Mouse (Mus musculus): ENCODE measurements around the gene Mfap4. TPM values are rescaled to one million over a fixed set of nuclear protein-coding genes. Genes with fewer than 3 reads are reported as not detected.

Mfap4 gene
- polyA plus RNA-seq, 1 experiment from 2014 or later: 1,148 TPM

GRCm38 (mm10) chr11:61495528-61495927 is 10.3 kb downstream of the Mfap4 start:
- Histone ChIP-seq H3K27me3 (no peaks in the 10 kb centered on the region), H3K27ac (peak overlapping the region; percentile 84; the same call in 1 of the 2 replicates), H3K4me3 (no peak overlapping the region), H3K9ac (no peak overlapping the region), H3K4me1 (peaks cover 26% of the 10 kb centered on the region), H3K4me2 (peak overlapping the region; percentile 76; the same call in 1 of the 2 replicates), H3K9me3 (no peaks in the 10 kb centered on the region), H3K36me3 (peaks cover 21% of the 10 kb centered on the region)
- WGBS: 71% methylated on average over 2 of the region's 2 CpGs
- no peak for ATAC-seq (ENCODE audit: borderline replicate concordance, extremely low read depth, low FRiP score, low TSS enrichment)

- Histone ChIP-seq H3K9ac (no peak overlapping the region), H3K27me3 (no peaks in the 10 kb centered on the region), H3K36me3 (0 out of 2 replicates have a peak, but pooled peaks cover 4% of the 10 kb centered on the region), H3K9me3 (no peaks in the 10 kb centered on the region), H3K27ac (no peak overlapping the region), H3K4me2 (no peak overlapping the region), H3K4me1 (peaks cover 23% of the 10 kb centered on the region), H3K4me3 (no peak overlapping the region)
- ATAC-seq (ENCODE audit: borderline replicate concordance, extremely low read depth, low FRiP score, low TSS enrichment): no peak
- 57% methylated on average over 1 of the region's 1 CpGs for WGBS
Measured at GRCm38 (mm10) chr11:61497490-61497889, 12.3 kb downstream of the Mfap4 start.

- no peak for ATAC-seq (ENCODE audit: borderline replicate concordance, extremely low read depth, low FRiP score, low TSS enrichment)
- H3K4me3 ChIP-seq: no peak overlapping the region
- no peak overlapping the region for H3K4me2 ChIP-seq
- no peaks in the 10 kb centered on the region for H3K36me3 ChIP-seq
- 48% methylated on average over 6 of the region's 6 CpGs for whole genome bisulfite sequencing
- no peak overlapping the region for H3K9ac ChIP-seq
- no peaks in the 10 kb centered on the region for H3K27me3 ChIP-seq
- H3K4me1 ChIP-seq: peaks cover 15% of the 10 kb centered on the region
- H3K9me3 ChIP-seq: no peaks in the 10 kb centered on the region
- 0 out of 2 replicates have a peak overlapping the region, but pooled peaks have one; percentile 24 for H3K27ac ChIP-seq
Measured at GRCm38 (mm10) chr11:61498736-61499504, 13.7 kb downstream of the Mfap4 start.

GRCm38 (mm10) chr11:61503933-61504332 is 18.7 kb downstream of the Mfap4 start:
- peaks cover 16% of the 10 kb centered on the region for H3K4me1 ChIP-seq
- no peak overlapping the region for H3K4me3 ChIP-seq
- H3K4me2 ChIP-seq: no peak overlapping the region
- no peaks in the 10 kb centered on the region for H3K9me3 ChIP-seq
- WGBS: 58% methylated on average over 8 of the region's 8 CpGs
- H3K27ac ChIP-seq: no peak overlapping the region
- no peak for ATAC-seq (ENCODE audit: borderline replicate concordance, extremely low read depth, low FRiP score, low TSS enrichment)
- no peaks in the 10 kb centered on the region for H3K27me3 ChIP-seq
- no peak overlapping the region for H3K9ac ChIP-seq
- H3K36me3 ChIP-seq: no peaks in the 10 kb centered on the region

- H3K9ac ChIP-seq: peak within 1 kb of the TSS; percentile 63
- H3K4me3 ChIP-seq: peak within 1 kb of the TSS; percentile 68
- H3K27ac ChIP-seq: peak within 1 kb of the TSS; percentile 77
- under 1% methylated on average over 39 of the region's 39 CpGs for WGBS
- no peaks in the 10 kb centered on the region for H3K27me3 ChIP-seq
- ATAC-seq (ENCODE audit: borderline replicate concordance, extremely low read depth, low FRiP score, low TSS enrichment): peak; percentile 91
- no peaks in the 10 kb centered on the region for H3K36me3 ChIP-seq
- H3K4me1 ChIP-seq: peaks cover 13% of the 10 kb centered on the region
- H3K9me3 ChIP-seq: no peaks in the 10 kb centered on the region
- peak within 1 kb of the TSS; percentile 85 for H3K4me2 ChIP-seq
Measured at GRCm38 (mm10) chr11:61504713-61505257, 19.6 kb downstream of the Mfap4 start, which contains the start of gene B9d1. B9d1 (plus strand) TSS chr11:61505144.

- Histone ChIP-seq H3K27ac (no peak overlapping the region), H3K4me1 (no peaks in the 10 kb centered on the region), H3K27me3 (no peaks in the 10 kb centered on the region), H3K36me3 (peaks cover 31% of the 10 kb centered on the region), H3K9ac (no peak overlapping the region), H3K4me2 (no peak overlapping the region), H3K4me3 (no peak overlapping the region), H3K9me3 (no peaks in the 10 kb centered on the region)
- 44% methylated on average over 3 of the region's 3 CpGs for WGBS
- ATAC-seq (ENCODE audit: borderline replicate concordance, extremely low read depth, low FRiP score, low TSS enrichment): no peak
Measured at GRCm38 (mm10) chr11:61514953-61515352, 29.7 kb downstream of the Mfap4 start.

GRCm38 (mm10) chr11:61517971-61518370 is 32.7 kb downstream of the Mfap4 start:
- peaks cover 52% of the 10 kb centered on the region for H3K36me3 ChIP-seq
- no peaks in the 10 kb centered on the region for H3K9me3 ChIP-seq
- no peak overlapping the region for H3K9ac ChIP-seq
- H3K4me2 ChIP-seq: no peak overlapping the region
- H3K27ac ChIP-seq: no peak overlapping the region
- no peak overlapping the region for H3K4me3 ChIP-seq
- ATAC-seq (ENCODE audit: borderline replicate concordance, extremely low read depth, low FRiP score, low TSS enrichment): no peak
- 94% methylated on average over 1 of the region's 1 CpGs for WGBS
- no peaks in the 10 kb centered on the region for H3K27me3 ChIP-seq
- no peaks in the 10 kb centered on the region for H3K4me1 ChIP-seq

GRCm38 (mm10) chr11:61518871-61519270 is 33.6 kb downstream of the Mfap4 start:
- Histone ChIP-seq H3K4me2 (no peak overlapping the region), H3K4me3 (no peak overlapping the region), H3K36me3 (peaks cover 53% of the 10 kb centered on the region), H3K4me1 (no peaks in the 10 kb centered on the region), H3K27ac (no peak overlapping the region), H3K9ac (no peak overlapping the region), H3K9me3 (no peaks in the 10 kb centered on the region), H3K27me3 (no peaks in the 10 kb centered on the region)
- ATAC-seq (ENCODE audit: borderline replicate concordance, extremely low read depth, low FRiP score, low TSS enrichment): no peak
- WGBS: 83% methylated on average over 3 of the region's 3 CpGs

- Histone ChIP-seq H3K4me3 (no peak overlapping the region), H3K27ac (no peak overlapping the region), H3K4me2 (no peak overlapping the region), H3K9ac (no peak overlapping the region), H3K27me3 (no peaks in the 10 kb centered on the region), H3K9me3 (no peaks in the 10 kb centered on the region), H3K4me1 (no peaks in the 10 kb centered on the region), H3K36me3 (peaks cover 53% of the 10 kb centered on the region)
- WGBS: 92% methylated on average over 3 of the region's 3 CpGs
- ATAC-seq (ENCODE audit: borderline replicate concordance, extremely low read depth, low FRiP score, low TSS enrichment): no peak
Measured at GRCm38 (mm10) chr11:61519484-61520107, 34.4 kb downstream of the Mfap4 start.

- Histone ChIP-seq H3K9ac (no peak overlapping the region), H3K4me2 (no peak overlapping the region), H3K27me3 (no peaks in the 10 kb centered on the region), H3K36me3 (peaks cover 6% of the 10 kb centered on the region; the same call in 1 of the 2 replicates), H3K27ac (no peak overlapping the region), H3K9me3 (no peaks in the 10 kb centered on the region), H3K4me3 (no peak overlapping the region), H3K4me1 (no peaks in the 10 kb centered on the region)
- no peak for ATAC-seq (ENCODE audit: borderline replicate concordance, extremely low read depth, low FRiP score, low TSS enrichment)
- 94% methylated on average over 1 of the region's 1 CpGs for WGBS
Measured at GRCm38 (mm10) chr11:61526872-61527271, 41.6 kb downstream of the Mfap4 start.

GRCm38 (mm10) chr11:61529268-61529713 is 44.1 kb downstream of the Mfap4 start:
- peak overlapping the region; percentile 42; the same call in 1 of the 2 replicates for H3K27ac ChIP-seq
- H3K4me2 ChIP-seq: no peak overlapping the region
- no peaks in the 10 kb centered on the region for H3K36me3 ChIP-seq
- no peak overlapping the region for H3K9ac ChIP-seq
- H3K4me1 ChIP-seq: no peaks in the 10 kb centered on the region
- no peaks in the 10 kb centered on the region for H3K9me3 ChIP-seq
- no peaks in the 10 kb centered on the region for H3K27me3 ChIP-seq
- no peak for ATAC-seq (ENCODE audit: borderline replicate concordance, extremely low read depth, low FRiP score, low TSS enrichment)
- no peak overlapping the region for H3K4me3 ChIP-seq
- WGBS: 60% methylated on average over 4 of the region's 4 CpGs

GRCm38 (mm10) chr11:61532820-61533219 is 47.6 kb downstream of the Mfap4 start:
- WGBS: 82% methylated on average over 2 of the region's 2 CpGs

More at GRCm38 (mm10) chr11:61532820-61533219, 47.6 kb downstream of the Mfap4 start:
- H3K9ac ChIP-seq: no peak overlapping the region
- H3K27me3 ChIP-seq: no peaks in the 10 kb centered on the region
- H3K4me3 ChIP-seq: no peak overlapping the region
- no peaks in the 10 kb centered on the region for H3K9me3 ChIP-seq
- H3K4me2 ChIP-seq: no peak overlapping the region
- no peak overlapping the region for H3K27ac ChIP-seq
- 0 out of 2 replicates have a peak, but pooled peaks cover 4% of the 10 kb centered on the region for H3K36me3 ChIP-seq
- ATAC-seq (ENCODE audit: borderline replicate concordance, extremely low read depth, low FRiP score, low TSS enrichment): no peak
- peaks cover 7% of the 10 kb centered on the region; the same call in 1 of the 2 replicates for H3K4me1 ChIP-seq
